Mouse (Mus musculus): Measurements from ENCODE around the gene Tmem19. TPM values are rescaled to one million over a fixed set of nuclear protein-coding genes. Genes with fewer than 3 reads are reported as not detected.
A peak's percentile ranks its signal among the peaks of the same experiment; 100 is the strongest.

Tmem19 gene
- polyA plus RNA-seq, 1 experiment from 2014 or later = 38.5 TPM

GRCm38 (mm10) chr10:115363151-115363550, 850 bp upstream of the Tmem19 start:
- WGBS = 90% methylated on average over 4 of the region's 4 CpGs
- Histone ChIP-seq H3K4me3 (peak overlapping the region; percentile 60; the same call in 1 of the 2 replicates), H3K27ac (no peak overlapping the region)

GRCm38 (mm10) chr10:115362623-115362964, 293 bp upstream of the Tmem19 start:
- no peak for ATAC-seq (replicated peaks)
- Histone ChIP-seq H3K36me3 (replicated peaks) (no peaks in the 10 kb centered on the region), H3K4me3 (peak overlapping the region; percentile 60), H3K9ac (peak overlapping the region; percentile 56), H3K4me2 (peak overlapping the region; percentile 87), H3K4me1 (peaks cover 23% of the 10 kb centered on the region), H3K9me3 (no peaks in the 10 kb centered on the region), H3K27ac (peak overlapping the region; percentile 96), H3K27me3 (replicated peaks) (no peaks in the 10 kb centered on the region)
- 8% methylated on average over 9 of the region's 9 CpGs for WGBS

More at GRCm38 (mm10) chr10:115363151-115363550, 850 bp upstream of the Tmem19 start:
- Histone ChIP-seq H3K9ac (no peak overlapping the region), H3K9me3 (no peaks in the 10 kb centered on the region), H3K27me3 (replicated peaks) (no peaks in the 10 kb centered on the region), H3K4me1 (peaks cover 23% of the 10 kb centered on the region), H3K4me2 (peak overlapping the region; percentile 87), H3K36me3 (replicated peaks) (no peaks in the 10 kb centered on the region)
- no peak for ATAC-seq (replicated peaks)

GRCm38 (mm10) chr10:115359066-115359465, 3.2 kb downstream of the Tmem19 start:
- peaks cover 5% of the 10 kb centered on the region; the same call in 1 of the 2 replicates for H3K36me3 ChIP-seq (replicated peaks)
- peaks cover 23% of the 10 kb centered on the region for H3K4me1 ChIP-seq
- H3K4me2 ChIP-seq = no peak overlapping the region
- no peak overlapping the region for H3K9ac ChIP-seq
- H3K27ac ChIP-seq = no peak overlapping the region
- ATAC-seq (replicated peaks) = no peak
- no peaks in the 10 kb centered on the region for H3K9me3 ChIP-seq
- H3K27me3 ChIP-seq (replicated peaks) = no peaks in the 10 kb centered on the region
- no peak overlapping the region for H3K4me3 ChIP-seq
- 91% methylated on average over 7 of the region's 7 CpGs for WGBS

- ATAC-seq (replicated peaks) = no peak
- Histone ChIP-seq H3K36me3 (replicated peaks) (peaks cover 5% of the 10 kb centered on the region; the same call in 1 of the 2 replicates), H3K27ac (no peak overlapping the region), H3K4me2 (no peak overlapping the region), H3K9ac (no peak overlapping the region), H3K4me3 (no peak overlapping the region), H3K27me3 (replicated peaks) (no peaks in the 10 kb centered on the region), H3K9me3 (no peaks in the 10 kb centered on the region), H3K4me1 (peaks cover 23% of the 10 kb centered on the region)
- WGBS = 94% methylated on average over 17 of the region's 17 CpGs
These were observed 3.9 kb downstream of the Tmem19 start for GRCm38 (mm10) chr10:115358216-115358919.

- Histone ChIP-seq H3K4me1 (peaks cover 9% of the 10 kb centered on the region), H3K4me3 (no peak overlapping the region), H3K27me3 (replicated peaks) (no peaks in the 10 kb centered on the region), H3K36me3 (replicated peaks) (peaks cover 5% of the 10 kb centered on the region; the same call in 1 of the 2 replicates), H3K9me3 (no peaks in the 10 kb centered on the region), H3K4me2 (no peak overlapping the region), H3K9ac (no peak overlapping the region), H3K27ac (no peak overlapping the region)
- no peak for ATAC-seq (replicated peaks)
- 92% methylated on average over 6 of the region's 7 CpGs for WGBS
These were observed 6.2 kb downstream of the Tmem19 start for GRCm38 (mm10) chr10:115356106-115356505.

GRCm38 (mm10) chr10:115355016-115355415, 7.3 kb downstream of the Tmem19 start:
- Histone ChIP-seq H3K9ac (no peak overlapping the region), H3K4me1 (no peaks in the 10 kb centered on the region), H3K9me3 (no peaks in the 10 kb centered on the region), H3K36me3 (replicated peaks) (peaks cover 5% of the 10 kb centered on the region; the same call in 1 of the 2 replicates), H3K27ac (no peak overlapping the region), H3K27me3 (replicated peaks) (no peaks in the 10 kb centered on the region), H3K4me2 (no peak overlapping the region), H3K4me3 (no peak overlapping the region)
- no peak for ATAC-seq (replicated peaks)
- 88% methylated on average over 6 of the region's 6 CpGs for WGBS

- H3K4me2 ChIP-seq = no peak overlapping the region
- H3K9ac ChIP-seq = no peak overlapping the region
- 46% methylated on average over 6 of the region's 6 CpGs for WGBS
- no peaks in the 10 kb centered on the region for H3K9me3 ChIP-seq
- H3K4me3 ChIP-seq = no peak overlapping the region
- no peaks in the 10 kb centered on the region for H3K27me3 ChIP-seq (replicated peaks)
- H3K4me1 ChIP-seq = no peaks in the 10 kb centered on the region
- no peak for ATAC-seq (replicated peaks)
- peaks cover 5% of the 10 kb centered on the region; the same call in 1 of the 2 replicates for H3K36me3 ChIP-seq (replicated peaks)
- H3K27ac ChIP-seq = no peak overlapping the region
These were observed 7.7 kb downstream of the Tmem19 start for GRCm38 (mm10) chr10:115354553-115354952.

- Histone ChIP-seq H3K27ac (no peak overlapping the region), H3K9me3 (no peaks in the 10 kb centered on the region), H3K9ac (no peak overlapping the region), H3K27me3 (replicated peaks) (no peaks in the 10 kb centered on the region), H3K4me3 (no peak overlapping the region), H3K36me3 (replicated peaks) (peaks cover 4% of the 10 kb centered on the region), H3K4me1 (no peaks in the 10 kb centered on the region), H3K4me2 (no peak overlapping the region)
- ATAC-seq (replicated peaks) = no peak
- WGBS = 96% methylated on average over 2 of the region's 2 CpGs
These were observed 11.4 kb downstream of the Tmem19 start for GRCm38 (mm10) chr10:115350810-115351397.

- Histone ChIP-seq H3K4me3 (no peak overlapping the region), H3K4me2 (no peak overlapping the region), H3K9ac (no peak overlapping the region), H3K9me3 (no peaks in the 10 kb centered on the region), H3K27ac (no peak overlapping the region), H3K27me3 (replicated peaks) (no peaks in the 10 kb centered on the region), H3K4me1 (no peaks in the 10 kb centered on the region), H3K36me3 (replicated peaks) (peaks cover 9% of the 10 kb centered on the region)
- no peak for ATAC-seq (replicated peaks)
- WGBS = 89% methylated on average over 7 of the region's 7 CpGs
These were observed 12.8 kb downstream of the Tmem19 start for GRCm38 (mm10) chr10:115349509-115349908.

- H3K36me3 ChIP-seq (replicated peaks) = peaks cover 9% of the 10 kb centered on the region
- ATAC-seq (replicated peaks) = no peak
- H3K9ac ChIP-seq = no peak overlapping the region
- H3K9me3 ChIP-seq = no peaks in the 10 kb centered on the region
- no peaks in the 10 kb centered on the region for H3K27me3 ChIP-seq (replicated peaks)
- WGBS = 71% methylated on average over 10 of the region's 10 CpGs
- H3K4me3 ChIP-seq = no peak overlapping the region
- no peaks in the 10 kb centered on the region for H3K4me1 ChIP-seq
- no peak overlapping the region for H3K27ac ChIP-seq
- no peak overlapping the region for H3K4me2 ChIP-seq
These were observed 13.3 kb downstream of the Tmem19 start for GRCm38 (mm10) chr10:115349029-115349428.

- ATAC-seq (replicated peaks) = no peak
- H3K4me2 ChIP-seq = no peak overlapping the region
- no peak overlapping the region for H3K9ac ChIP-seq
- H3K4me1 ChIP-seq = no peaks in the 10 kb centered on the region
- WGBS = 90% methylated on average over 6 of the region's 6 CpGs
- H3K36me3 ChIP-seq (replicated peaks) = peaks cover 12% of the 10 kb centered on the region
- H3K27ac ChIP-seq = no peak overlapping the region
- H3K4me3 ChIP-seq = no peak overlapping the region
- no peaks in the 10 kb centered on the region for H3K27me3 ChIP-seq (replicated peaks)
- no peaks in the 10 kb centered on the region for H3K9me3 ChIP-seq
These were observed 14.2 kb downstream of the Tmem19 start for GRCm38 (mm10) chr10:115348131-115348530.

- no peak for ATAC-seq (replicated peaks)
- no peak overlapping the region for H3K9ac ChIP-seq
- H3K36me3 ChIP-seq (replicated peaks) = peaks cover 22% of the 10 kb centered on the region
- H3K27me3 ChIP-seq (replicated peaks) = no peaks in the 10 kb centered on the region
- no peak overlapping the region for H3K4me3 ChIP-seq
- H3K4me2 ChIP-seq = no peak overlapping the region
- H3K4me1 ChIP-seq = no peaks in the 10 kb centered on the region
- no peak overlapping the region for H3K27ac ChIP-seq
- no peaks in the 10 kb centered on the region for H3K9me3 ChIP-seq
These were observed 15.9 kb downstream of the Tmem19 start for GRCm38 (mm10) chr10:115346444-115346843.
